Mouse (Mus musculus) forebrain, embryonic 15.5 days (tissue): ENCODE results near the gene Gm21761. TPM values are rescaled to one million over a fixed set of nuclear protein-coding genes. Genes with fewer than 3 reads are reported as not detected.
"Not testable (repeated sequence)": the region's sequence is repeated elsewhere in the genome, so short reads cannot be mapped to it uniquely, and the experiment has no call there.

Experiments
- ATAC-seq: fragments of 200-750 bp; cut with Nextera tagmentation; replicated peaks from 2 replicates; pipeline ENCODE4 v1.8.0; 2017; ENCODE audit warnings: mild to moderate bottlenecking, moderate TSS enrichment, moderate library complexity
- H3K27ac ChIP-seq: fragments of 300-500 bp; sonication (generic); replicated peaks from 2 replicates; pipeline ENCODE4 v1.5.1; 2015; ENCODE audit warnings: mild to moderate bottlenecking, inconsistent platforms
- H3K27me3 ChIP-seq: fragments of 300-500 bp; sonication (generic); 2 replicates; pipeline ENCODE4 v1.6.1; 2015; ENCODE audit warnings: inconsistent platforms
- H3K36me3 ChIP-seq: fragments of 300-500 bp; sonication (generic); 2 replicates; pipeline ENCODE4 v1.6.1; 2015; ENCODE audit warnings: mild to moderate bottlenecking, inconsistent platforms
- H3K4me1 ChIP-seq: fragments of 300-500 bp; sonication (generic); 2 replicates; pipeline ENCODE4 v1.6.1; 2015; ENCODE audit warnings: inconsistent platforms
- H3K4me2 ChIP-seq: fragments of 300-500 bp; sonication (generic); replicated peaks from 2 replicates; pipeline ENCODE4 v1.6.1; 2015; ENCODE audit warnings: mild to moderate bottlenecking, inconsistent platforms
- H3K4me3 ChIP-seq: fragments of 300-500 bp; sonication (generic); 2 replicates; pipeline ENCODE4 v1.5.1; 2015; ENCODE audit warnings: mild to moderate bottlenecking, inconsistent platforms
- H3K9ac ChIP-seq: fragments of 300-500 bp; sonication (generic); replicated peaks from 2 replicates; pipeline ENCODE4 v1.6.1; 2015; ENCODE audit warnings: mild to moderate bottlenecking, inconsistent platforms
- H3K9me3 ChIP-seq: fragments of 300-500 bp; sonication (generic); 2 replicates; pipeline ENCODE4 v1.6.1; 2016; ENCODE audit warnings: inconsistent platforms
- WGBS: fragments of 180-500 bp; shearing (Covaris S2); methylation state at CpG from one replicate; pipeline ENCODE4 v1.1.7; 2015; ENCODE audit warnings: mixed read lengths; 5-methylcytosine and 5-hydroxymethylcytosine counted together
- polyA plus RNA-seq: library from polyadenylated mRNA; unstranded; fragments of >200 nt; fragmentation: Nextera tagmentation; extraction: Ambion mirVana; gene quantifications from 2 replicates; pipeline ENCODE4 v1.2.1, GENCODE M21; 2015

Gene Gm21761
- not detected in 2 replicates for polyA plus RNA-seq

DNA sequence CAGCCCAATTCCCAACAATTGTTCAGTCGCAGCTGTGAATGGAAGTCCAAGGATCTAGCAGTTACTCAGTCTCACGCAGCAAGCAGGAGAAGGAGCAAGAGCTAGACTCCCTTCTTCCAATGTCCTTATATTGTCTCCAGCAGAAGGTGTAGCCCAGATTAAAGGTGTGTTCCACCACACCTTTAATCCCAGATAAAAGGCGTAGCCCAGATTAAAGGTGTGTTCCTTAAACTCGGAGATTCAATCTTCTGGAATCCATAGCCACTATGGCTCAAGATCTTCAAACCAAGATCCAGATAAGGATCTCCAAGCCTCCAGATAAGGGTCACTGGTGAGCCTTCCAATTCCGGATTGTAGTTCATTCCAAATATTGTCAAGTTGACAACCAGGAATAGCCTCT is at the start of gene Gm21761:
TSS of gene Gm21761 (minus strand) at position 101 of the 400 bp plus-strand sequence.
- not testable (repeated sequence) for H3K9me3 ChIP-seq, H3K4me1 ChIP-seq, H3K4me2 ChIP-seq, H3K27me3 ChIP-seq, ATAC-seq, H3K36me3 ChIP-seq, H3K9ac ChIP-seq, H3K4me3 ChIP-seq, H3K27ac ChIP-seq
- WGBS: 100% methylated on average over 1 of the region's 5 CpGs

DNA sequence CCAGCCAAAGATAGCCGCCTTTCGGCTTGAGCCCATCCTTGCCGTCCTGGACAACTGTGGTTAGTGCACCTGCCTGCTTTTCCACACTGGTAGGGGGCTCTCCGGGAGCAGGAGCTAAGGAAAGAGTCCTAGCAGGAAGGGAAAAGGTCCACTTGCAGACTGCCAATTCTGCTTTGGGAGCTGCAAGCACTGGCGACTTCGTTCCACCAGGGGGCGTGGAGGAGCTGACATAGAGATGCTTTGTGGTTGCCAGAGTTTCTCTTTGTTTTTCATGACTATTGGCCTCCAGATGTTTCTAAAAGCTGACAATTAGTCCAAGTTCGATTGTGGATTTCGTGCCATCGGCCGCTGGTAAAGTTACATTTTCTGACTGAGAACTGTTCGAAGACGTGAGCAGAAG is 40.1 kb upstream of the Gm21761 start:
- not testable (repeated sequence) for H3K27ac ChIP-seq, H3K27me3 ChIP-seq, H3K36me3 ChIP-seq, H3K4me1 ChIP-seq, H3K9ac ChIP-seq, H3K4me2 ChIP-seq, H3K4me3 ChIP-seq, ATAC-seq, H3K9me3 ChIP-seq
- no CpG with 5 or more reads among the region's 13 CpGs for WGBS

DNA sequence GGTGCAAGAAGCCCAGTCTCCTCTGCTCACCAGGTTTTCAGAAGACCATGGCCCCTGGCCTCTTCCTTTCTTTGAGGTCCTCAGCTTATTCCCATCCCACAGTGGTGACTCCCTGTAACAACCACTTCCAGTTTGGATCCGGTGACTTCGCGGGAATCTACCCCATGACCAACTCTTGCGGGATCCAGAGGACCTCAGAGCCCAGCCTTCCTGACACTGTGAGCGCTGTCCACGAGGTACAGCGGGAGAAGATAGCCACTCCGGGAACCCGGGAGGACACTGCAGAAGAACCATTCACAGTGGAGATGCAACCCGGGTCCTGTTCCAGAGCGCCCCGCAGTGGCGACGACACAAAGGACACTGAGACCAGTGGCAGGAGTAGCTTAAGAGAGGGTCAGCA is 39.1 kb upstream of the Gm21761 start:
- H3K27me3 ChIP-seq, H3K27ac ChIP-seq, H3K9ac ChIP-seq, H3K36me3 ChIP-seq, H3K4me3 ChIP-seq, H3K9me3 ChIP-seq, H3K4me1 ChIP-seq, H3K4me2 ChIP-seq: not testable (repeated sequence)
- no CpG with 5 or more reads among the region's 14 CpGs for WGBS
- ATAC-seq: peak; percentile 9; the same call in 1 of the 2 replicates

DNA sequence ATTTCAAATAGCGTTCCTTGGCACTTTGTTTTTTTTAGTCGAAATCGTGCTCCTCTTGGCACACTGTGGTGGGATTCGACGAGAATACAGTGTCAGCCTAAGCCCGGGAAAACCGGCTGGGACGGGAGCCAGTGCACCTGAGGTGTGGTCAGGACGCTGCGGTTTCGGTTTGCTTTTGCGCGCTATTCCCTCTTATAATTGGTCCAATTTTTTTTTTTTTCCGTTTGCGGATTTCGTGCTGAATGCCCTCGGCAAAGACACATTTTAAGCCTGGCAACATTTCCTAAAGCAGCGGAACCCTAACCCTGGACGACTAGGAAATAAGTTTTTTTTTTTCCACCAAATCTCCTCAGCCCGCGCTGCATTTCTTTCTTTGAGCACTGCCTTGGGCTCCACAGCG is 36.9 kb upstream of the Gm21761 start:
- not testable (repeated sequence) for H3K9ac ChIP-seq, H3K9me3 ChIP-seq, H3K4me1 ChIP-seq, H3K36me3 ChIP-seq, H3K27ac ChIP-seq, H3K27me3 ChIP-seq
- whole genome bisulfite sequencing: under 1% methylated on average over 19 of the region's 22 CpGs
- Histone ChIP-seq H3K4me2 (0 out of 2 replicates have a peak overlapping the region, but pooled peaks have one; percentile 20), H3K4me3 (peak overlapping the region; percentile 15; the same call in 1 of the 2 replicates)
- ATAC-seq: peak; percentile 21; the same call in 1 of the 2 replicates

DNA sequence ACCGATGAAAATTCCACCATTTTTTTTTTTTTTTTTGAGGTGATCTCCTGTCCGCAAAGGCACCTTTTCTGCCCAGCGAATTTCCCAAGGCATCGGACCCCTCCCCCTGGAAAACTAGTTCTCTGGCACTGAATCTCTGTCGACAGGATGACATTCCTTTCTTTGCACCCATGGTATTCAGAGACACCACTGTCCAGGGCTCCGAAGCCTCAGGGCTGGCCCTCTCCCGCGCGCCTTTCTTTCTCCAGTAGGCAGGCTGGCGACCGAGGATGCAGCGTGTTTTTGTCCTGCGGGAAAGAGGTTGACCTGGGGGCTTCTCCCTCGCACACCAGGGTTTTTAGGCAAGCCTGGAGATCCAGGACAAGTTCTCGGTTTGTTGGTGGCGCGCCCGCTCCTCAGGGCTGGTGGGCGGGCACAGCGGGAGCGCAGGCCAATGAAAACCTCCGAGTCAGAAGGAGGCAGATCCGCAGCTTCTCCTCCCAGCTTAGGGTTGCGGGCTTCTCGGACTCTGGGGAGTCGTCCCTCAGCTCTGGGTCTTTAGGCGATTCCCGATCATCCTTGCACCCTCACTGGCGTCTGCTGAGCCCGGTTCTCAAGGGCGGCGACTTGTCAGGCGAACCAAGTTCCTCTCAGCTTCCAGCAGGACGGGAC is 36.4 kb upstream of the Gm21761 start:
- not testable (repeated sequence) for H3K4me1 ChIP-seq, H3K27ac ChIP-seq, H3K9me3 ChIP-seq, H3K9ac ChIP-seq, H3K4me2 ChIP-seq, H3K27me3 ChIP-seq, H3K36me3 ChIP-seq
- H3K4me3 ChIP-seq: peak overlapping the region; percentile 15; the same call in 1 of the 2 replicates
- ATAC-seq: peak; percentile 64
- WGBS: under 1% methylated on average over 18 of the region's 34 CpGs

DNA sequence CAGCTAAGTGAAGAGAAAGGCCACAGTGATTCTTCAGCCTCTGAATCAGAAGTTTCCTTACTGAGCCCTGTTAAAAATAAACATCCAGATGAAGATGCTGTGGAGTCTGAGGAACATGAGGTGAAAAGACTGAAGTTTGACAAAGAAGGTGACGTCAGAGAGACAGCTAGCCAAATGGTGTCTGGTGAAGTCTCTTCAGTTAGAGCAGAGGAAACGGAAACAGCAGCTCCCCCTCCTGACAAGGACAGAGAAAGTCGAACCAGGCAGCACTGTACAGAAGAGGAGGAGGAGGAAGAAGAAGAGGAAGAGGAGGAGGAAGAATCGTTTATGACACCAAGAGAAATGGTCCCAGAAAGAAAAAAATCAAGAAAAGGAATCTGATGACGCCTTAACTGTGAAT is 33.8 kb upstream of the Gm21761 start:
- not testable (repeated sequence) for ATAC-seq, H3K4me1 ChIP-seq, H3K4me2 ChIP-seq, H3K9me3 ChIP-seq, H3K27ac ChIP-seq, H3K4me3 ChIP-seq, H3K36me3 ChIP-seq, H3K9ac ChIP-seq, H3K27me3 ChIP-seq
- WGBS: no CpG with 5 or more reads among the region's 5 CpGs

DNA sequence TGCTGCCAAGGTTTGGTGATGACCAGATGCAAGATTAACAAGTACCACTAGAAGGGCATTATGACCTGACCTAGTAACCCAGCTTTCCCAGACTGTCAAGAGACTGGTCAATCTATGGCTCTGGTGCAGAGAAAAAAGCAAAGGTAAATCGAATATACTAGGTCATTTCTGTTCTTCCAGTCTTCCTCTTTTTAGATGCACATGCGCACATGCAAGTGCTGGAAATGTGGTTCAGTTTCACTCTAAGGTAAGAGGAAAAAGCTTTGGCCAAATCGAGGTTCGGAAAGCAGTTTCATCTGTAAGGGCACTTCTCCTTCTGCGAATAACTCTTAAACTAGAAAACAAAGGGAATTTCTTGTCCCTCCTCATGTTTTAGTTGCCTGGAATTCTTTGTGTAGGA is 26.5 kb upstream of the Gm21761 start:
- H3K4me3 ChIP-seq, H3K36me3 ChIP-seq, H3K9me3 ChIP-seq, ATAC-seq, H3K4me1 ChIP-seq, H3K4me2 ChIP-seq, H3K27me3 ChIP-seq, H3K27ac ChIP-seq, H3K9ac ChIP-seq: not testable (repeated sequence)
- WGBS: no CpG with 5 or more reads among the region's 5 CpGs

DNA sequence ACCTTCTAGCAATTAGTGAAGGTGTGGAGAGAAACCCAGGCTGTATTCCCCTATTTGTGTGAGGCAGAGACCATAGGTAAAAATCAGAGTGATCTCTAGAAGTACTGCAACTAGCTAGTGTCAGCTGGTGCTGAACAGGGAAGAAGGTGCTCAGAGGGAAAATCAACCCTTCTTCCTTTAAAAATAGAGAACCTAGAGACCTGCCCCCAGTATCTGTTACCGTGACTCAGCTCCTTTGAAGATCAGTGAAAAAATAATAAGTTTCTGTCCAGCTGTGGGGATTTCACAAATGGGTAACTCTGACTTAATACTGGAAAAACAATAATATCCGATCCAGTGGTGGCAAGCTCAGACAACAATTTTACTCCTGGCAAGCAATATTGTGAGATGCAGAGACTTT is 26.0 kb upstream of the Gm21761 start:
- not testable (repeated sequence) for H3K9ac ChIP-seq, H3K4me2 ChIP-seq
- WGBS: 87% methylated on average over 2 of the region's 2 CpGs

DNA sequence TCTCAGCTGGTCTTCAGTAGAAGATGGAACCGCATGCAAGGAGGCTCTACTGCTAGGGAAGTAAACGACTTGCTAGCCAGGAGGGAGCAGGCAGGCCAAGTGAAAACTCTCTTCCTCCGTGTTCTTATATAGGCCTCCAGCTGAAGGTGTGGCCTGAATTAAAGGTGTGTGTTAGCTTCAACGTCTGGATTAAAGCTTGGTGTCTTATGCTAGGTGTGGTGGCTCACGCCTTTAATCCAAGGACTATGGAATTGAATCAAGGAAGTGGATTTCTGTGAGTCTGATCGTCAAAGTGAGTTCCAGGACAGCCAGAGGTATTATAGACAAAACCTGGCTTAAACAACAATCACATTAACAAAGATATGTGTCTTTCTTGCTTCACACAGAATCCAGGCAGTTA is 21.6 kb upstream of the Gm21761 start, which contains the start of gene B020031M17Rik:
TSS of gene B020031M17Rik (minus strand) at position 101 of the 400 bp plus-strand sequence.
- not testable (repeated sequence) for H3K4me1 ChIP-seq, ATAC-seq, H3K9ac ChIP-seq, H3K4me2 ChIP-seq, H3K4me3 ChIP-seq, H3K27ac ChIP-seq, H3K36me3 ChIP-seq, H3K27me3 ChIP-seq, H3K9me3 ChIP-seq
- WGBS: 73% methylated on average over 4 of the region's 6 CpGs

More for the DNA sequence above, 26.0 kb upstream of the Gm21761 start:
- H3K4me1 ChIP-seq, H3K9me3 ChIP-seq, H3K4me3 ChIP-seq, H3K27ac ChIP-seq, H3K27me3 ChIP-seq, ATAC-seq, H3K36me3 ChIP-seq: not testable (repeated sequence)

DNA sequence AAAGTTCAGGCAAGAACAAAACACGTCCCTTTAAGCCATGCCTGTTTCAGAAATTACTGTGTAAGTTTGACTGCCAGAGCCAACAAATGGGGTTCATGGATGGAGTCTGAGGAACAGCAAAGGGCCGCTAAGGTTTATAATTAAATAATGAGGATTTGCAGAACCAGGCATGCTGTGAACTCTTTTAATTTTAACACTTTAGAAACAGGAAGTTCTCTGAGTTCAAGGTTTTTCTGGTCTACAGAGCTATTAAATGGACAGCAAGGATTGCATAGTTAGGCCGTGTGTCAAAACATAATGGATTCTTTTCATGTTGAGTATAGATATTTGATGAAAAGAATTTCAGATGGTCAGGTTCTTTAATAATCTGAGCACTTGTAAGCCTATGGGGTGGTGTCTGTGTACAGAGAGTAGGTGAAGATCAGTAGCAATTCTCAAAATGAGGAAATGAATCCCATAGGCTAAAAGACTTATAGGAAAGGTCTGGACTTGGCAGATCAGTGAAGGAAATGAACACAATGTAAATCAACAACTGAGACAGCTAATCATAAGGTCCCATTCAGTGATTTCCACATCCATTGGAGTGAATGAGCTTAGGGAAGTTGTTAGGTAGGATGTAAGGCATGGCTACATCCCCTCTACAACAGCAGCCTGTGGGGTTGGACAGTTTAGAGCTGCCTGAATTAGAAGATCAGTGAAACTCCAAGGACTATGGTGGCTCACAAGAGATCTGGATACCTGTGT is 4.3 kb downstream of the Gm21761 start:
- not testable (repeated sequence) for H3K4me2 ChIP-seq, H3K27me3 ChIP-seq, H3K4me1 ChIP-seq, ATAC-seq, H3K36me3 ChIP-seq, H3K4me3 ChIP-seq, H3K9ac ChIP-seq, H3K9me3 ChIP-seq, H3K27ac ChIP-seq
- WGBS: 84% methylated on average over 3 of the region's 3 CpGs

DNA sequence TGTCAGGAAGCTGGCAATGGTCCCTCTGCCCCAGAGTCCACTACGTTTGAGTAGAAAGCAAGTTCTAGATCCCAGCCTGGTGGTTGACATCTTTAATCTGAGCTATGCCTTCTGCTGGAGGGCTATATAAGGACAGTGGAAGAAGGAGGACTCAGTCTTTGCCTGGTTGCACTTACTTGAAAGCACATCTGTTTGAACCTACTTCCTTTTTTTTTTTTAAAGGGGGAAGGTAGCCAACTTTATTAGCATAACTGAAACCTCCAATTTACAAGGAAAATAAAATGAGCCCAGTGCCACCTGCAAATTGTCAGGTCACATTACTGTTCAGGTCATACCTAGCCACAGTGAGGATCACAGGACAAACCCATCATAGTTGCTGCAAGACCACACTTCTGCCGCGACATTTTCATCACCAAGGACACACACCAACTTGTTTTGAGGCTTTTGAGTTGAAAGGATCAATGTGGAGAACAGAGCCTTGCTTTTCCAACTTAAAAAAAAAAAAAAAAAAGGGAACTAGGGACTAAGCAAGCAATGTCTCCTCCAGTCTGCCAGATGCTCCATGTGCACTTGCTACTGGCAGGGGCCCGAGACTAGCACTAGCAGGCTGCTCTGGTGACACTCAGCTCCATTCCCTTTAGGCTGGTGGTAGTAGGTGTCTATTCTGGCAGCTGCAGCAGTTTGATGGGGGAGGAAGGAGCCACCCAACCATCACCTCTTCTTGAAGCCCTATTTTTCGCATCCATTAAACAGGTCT is 11.9 kb downstream of the Gm21761 start:
- 87% methylated on average over 4 of the region's 5 CpGs for WGBS
- H3K9me3 ChIP-seq: not testable (repeated sequence)

DNA sequence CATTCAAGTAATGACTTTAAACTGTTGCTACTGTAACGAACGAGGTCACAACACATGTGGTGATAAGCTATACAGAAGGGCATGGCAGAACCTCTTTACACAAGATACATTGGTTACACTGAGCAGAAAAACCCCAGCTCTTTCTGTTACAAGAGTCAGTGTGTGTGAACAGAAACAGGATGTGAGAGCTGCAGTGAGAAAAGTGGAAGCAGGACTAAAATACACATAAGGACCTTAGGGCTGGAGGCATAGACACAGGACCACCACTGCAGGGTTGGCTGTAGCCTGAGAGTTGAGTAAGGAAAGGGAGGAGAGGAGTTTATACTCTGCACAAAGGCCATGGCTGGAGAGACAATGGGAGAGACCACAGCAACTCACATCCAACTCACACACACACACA is 12.6 kb downstream of the Gm21761 start:
- H3K4me2 ChIP-seq, H3K9me3 ChIP-seq, ATAC-seq, H3K36me3 ChIP-seq, H3K4me1 ChIP-seq, H3K4me3 ChIP-seq, H3K27ac ChIP-seq, H3K27me3 ChIP-seq, H3K9ac ChIP-seq: not testable (repeated sequence)
- WGBS: 65% methylated on average over 2 of the region's 2 CpGs

More for the DNA sequence above, 11.9 kb downstream of the Gm21761 start:
- H3K27ac ChIP-seq, H3K4me2 ChIP-seq, ATAC-seq, H3K27me3 ChIP-seq, H3K4me3 ChIP-seq, H3K36me3 ChIP-seq, H3K9ac ChIP-seq, H3K4me1 ChIP-seq: not testable (repeated sequence)
